Mouse (Mus musculus): ENCODE data around the gene Cd68. TPM values are rescaled to one million over a fixed set of nuclear protein-coding genes. Genes with fewer than 3 reads are reported as not detected.
"Not testable (repeated sequence)": the region's sequence is repeated elsewhere in the genome, so short reads cannot be mapped to it uniquely, and the experiment has no call there.

Cd68 gene
- total and polyA plus RNA-seq, 2 experiments from 2014 or later, result 7.7 to 16.3 TPM

GRCm38 (mm10) chr11:69653399-69653798 lies 12.6 kb downstream of the Cd68 start:
- 60% methylated on average over 5 of the region's 5 CpGs for WGBS
- no peak overlapping the region for H3K27ac ChIP-seq (ENCODE audit: low read depth, low read length)
- H3K4me1 ChIP-seq (ENCODE audit: insufficient read depth), result no peaks in the 10 kb centered on the region
- no peak for TF ChIP-seq CTCF (IDR thresholded peaks at IDR 0.05; ENCODE audit: low read depth)
- H3K36me3 ChIP-seq (ENCODE audit: insufficient read depth), result peaks cover 78% of the 10 kb centered on the region
- no peaks in the 10 kb centered on the region for H3K27me3 ChIP-seq (ENCODE audit: insufficient read depth, low read length)
- DNase-seq (no peak), ATAC-seq (no peak)
- H3K9ac ChIP-seq, result no peak overlapping the region
- no peak overlapping the region for H3K4me3 ChIP-seq (ENCODE audit: low read depth, low read length)
- no peaks in the 10 kb centered on the region for H3K9me3 ChIP-seq (ENCODE audit: low read length)
- no peak overlapping the region for H3K4me2 ChIP-seq (ENCODE audit: low read depth)

- H3K36me3 ChIP-seq (ENCODE audit: insufficient read depth), result peaks cover 90% of the 10 kb centered on the region
- H3K27me3 ChIP-seq (ENCODE audit: insufficient read depth, low read length), result no peaks in the 10 kb centered on the region
- no peak for ATAC-seq
- no peak overlapping the region for H3K9ac ChIP-seq
- WGBS, result 95% methylated on average over 5 of the region's 5 CpGs
- DNase-seq, result no peak
- no peak for TF ChIP-seq CTCF (IDR thresholded peaks at IDR 0.05; ENCODE audit: low read depth)
- no peak overlapping the region for H3K27ac ChIP-seq (ENCODE audit: low read depth, low read length)
- H3K4me1 ChIP-seq (ENCODE audit: insufficient read depth), result no peaks in the 10 kb centered on the region
- no peak overlapping the region for H3K4me2 ChIP-seq (ENCODE audit: low read depth)
- H3K4me3 ChIP-seq (ENCODE audit: low read depth, low read length), result no peak overlapping the region
- no peaks in the 10 kb centered on the region for H3K9me3 ChIP-seq (ENCODE audit: low read length)
These were observed 20.1 kb downstream of the Cd68 start for GRCm38 (mm10) chr11:69645860-69646259.

GRCm38 (mm10) chr11:69635471-69635870 lies 30.5 kb downstream of the Cd68 start:
- no peak for ATAC-seq
- no peaks in the 10 kb centered on the region for H3K27me3 ChIP-seq (ENCODE audit: insufficient read depth, low read length)
- H3K4me2 ChIP-seq (ENCODE audit: low read depth), result 0 out of 2 replicates have a peak overlapping the region, but pooled peaks have one; percentile 2
- H3K36me3 ChIP-seq (ENCODE audit: insufficient read depth), result peaks cover 11% of the 10 kb centered on the region
- no peak for TF ChIP-seq CTCF (IDR thresholded peaks at IDR 0.05; ENCODE audit: low read depth)
- no peak overlapping the region for H3K27ac ChIP-seq (ENCODE audit: low read depth, low read length)
- H3K4me1 ChIP-seq (ENCODE audit: insufficient read depth), result peaks cover 24% of the 10 kb centered on the region
- 87% methylated on average over 3 of the region's 3 CpGs for WGBS
- DNase-seq, result no peak
- no peaks in the 10 kb centered on the region for H3K9me3 ChIP-seq (ENCODE audit: low read length)
- H3K4me3 ChIP-seq (ENCODE audit: low read depth, low read length), result no peak overlapping the region
- no peak overlapping the region for H3K9ac ChIP-seq

GRCm38 (mm10) chr11:69633128-69633866 lies 32.7 kb downstream of the Cd68 start:
- H3K27me3 ChIP-seq (ENCODE audit: insufficient read depth, low read length), result no peaks in the 10 kb centered on the region
- WGBS, result under 1% methylated on average over 34 of the region's 50 CpGs
- DNase-seq (peak; percentile 14), ATAC-seq (peak; percentile 44)
- H3K9me3 ChIP-seq (ENCODE audit: low read length), result no peaks in the 10 kb centered on the region
- H3K4me3 ChIP-seq (ENCODE audit: low read depth, low read length), result peak overlapping the region; percentile 89
- H3K4me2 ChIP-seq (ENCODE audit: low read depth), result peak overlapping the region; percentile 75
- peak overlapping the region; percentile 93 for H3K27ac ChIP-seq (ENCODE audit: low read depth, low read length)
- H3K4me1 ChIP-seq (ENCODE audit: insufficient read depth), result peaks cover 24% of the 10 kb centered on the region
- no peak for TF ChIP-seq CTCF (IDR thresholded peaks at IDR 0.05; ENCODE audit: low read depth)
- H3K36me3 ChIP-seq (ENCODE audit: insufficient read depth), result no peaks in the 10 kb centered on the region
- H3K9ac ChIP-seq, result peak overlapping the region; percentile 87

- Histone ChIP-seq H3K36me3 (ENCODE audit: insufficient read depth) (no peaks in the 10 kb centered on the region), H3K9me3 (ENCODE audit: low read length) (no peaks in the 10 kb centered on the region), H3K27ac (ENCODE audit: low read depth, low read length) (peak within 1 kb of the TSS; percentile 93), H3K4me3 (ENCODE audit: low read depth, low read length) (peak within 1 kb of the TSS; percentile 89), H3K4me1 (ENCODE audit: insufficient read depth) (peaks cover 24% of the 10 kb centered on the region), H3K9ac (peak within 1 kb of the TSS; percentile 87), H3K27me3 (ENCODE audit: insufficient read depth, low read length) (no peaks in the 10 kb centered on the region), H3K4me2 (ENCODE audit: low read depth) (peak within 1 kb of the TSS; percentile 75)
- ATAC-seq (peak; percentile 97), DNase-seq (peak; percentile 100)
- WGBS, result 3% methylated on average over 39 of the region's 56 CpGs
- peak; percentile 90 for TF ChIP-seq CTCF (IDR thresholded peaks at IDR 0.05; ENCODE audit: low read depth)
These were observed 33.5 kb downstream of the Cd68 start, which contains the start of gene Fxr2 for GRCm38 (mm10) chr11:69632284-69633089. Gene Fxr2, plus strand, starts transcription at chr11:69632990.

GRCm38 (mm10) chr11:69629802-69630201 lies 36.2 kb downstream of the Cd68 start:
- ATAC-seq, result no peak
- 69% methylated on average over 1 of the region's 1 CpGs for WGBS
- no peak for DNase-seq

GRCm38 (mm10) chr11:69628286-69628685 lies 37.7 kb downstream of the Cd68 start:
- ATAC-seq (no peak), DNase-seq (peak; percentile 73)
- Histone ChIP-seq H3K36me3 (ENCODE audit: insufficient read depth) (no peaks in the 10 kb centered on the region), H3K9me3 (ENCODE audit: low read length) (no peaks in the 10 kb centered on the region), H3K4me3 (ENCODE audit: low read depth, low read length) (no peak overlapping the region), H3K27ac (ENCODE audit: low read depth, low read length) (no peak overlapping the region), H3K4me1 (ENCODE audit: insufficient read depth) (peaks cover under 1% of the 10 kb centered on the region; the same call in 1 of the 2 replicates), H3K4me2 (ENCODE audit: low read depth) (no peak overlapping the region), H3K27me3 (ENCODE audit: insufficient read depth, low read length) (no peaks in the 10 kb centered on the region), H3K9ac (no peak overlapping the region)
- WGBS, result 34% methylated on average over 6 of the region's 6 CpGs
- peak; percentile 88 for TF ChIP-seq CTCF (IDR thresholded peaks at IDR 0.05; ENCODE audit: low read depth)

More at GRCm38 (mm10) chr11:69629802-69630201, 36.2 kb downstream of the Cd68 start:
- Histone ChIP-seq H3K9me3 (ENCODE audit: low read length) (no peaks in the 10 kb centered on the region), H3K9ac (no peak overlapping the region), H3K27me3 (ENCODE audit: insufficient read depth, low read length) (no peaks in the 10 kb centered on the region), H3K36me3 (ENCODE audit: insufficient read depth) (no peaks in the 10 kb centered on the region), H3K4me1 (ENCODE audit: insufficient read depth) (peaks cover 10% of the 10 kb centered on the region), H3K4me3 (ENCODE audit: low read depth, low read length) (no peak overlapping the region), H3K4me2 (ENCODE audit: low read depth) (no peak overlapping the region), H3K27ac (ENCODE audit: low read depth, low read length) (no peak overlapping the region)
- TF ChIP-seq CTCF (IDR thresholded peaks at IDR 0.05; ENCODE audit: low read depth), result peak; percentile 44

GRCm38 (mm10) chr11:69624339-69624738 lies 41.6 kb downstream of the Cd68 start:
- H3K4me2 ChIP-seq (ENCODE audit: low read depth); H3K9me3 ChIP-seq (ENCODE audit: low read length); ATAC-seq; DNase-seq; H3K4me3 ChIP-seq (ENCODE audit: low read depth, low read length); H3K27me3 ChIP-seq (ENCODE audit: insufficient read depth, low read length); H3K4me1 ChIP-seq (ENCODE audit: insufficient read depth); H3K27ac ChIP-seq (ENCODE audit: low read depth, low read length); H3K36me3 ChIP-seq (ENCODE audit: insufficient read depth); H3K9ac ChIP-seq: not testable (repeated sequence)
- WGBS, result 91% methylated on average over 2 of the region's 2 CpGs

All from forebrain, postnatal 0 days (tissue).